Mouse (Mus musculus) T-helper 17 cell (primary cell): ENCODE results near the gene Gm17361.
"Not testable (repeated sequence)": the region's sequence is repeated elsewhere in the genome, so short reads cannot be mapped to it uniquely, and the experiment has no call there.

Experiments
- in situ Hi-C, 2 experiments: fragments of 300-600 bp; cut with MboI, MseI; formaldehyde crosslinking; loops; 1 replicate in 1 of 2; 2 replicates in 1 of 2; pipeline ENCODE4 v1.15.1; 2025; ENCODE audit warnings: high pct_unique_total_duplicates in 2 of 2

The Gm17361 gene

DNA sequence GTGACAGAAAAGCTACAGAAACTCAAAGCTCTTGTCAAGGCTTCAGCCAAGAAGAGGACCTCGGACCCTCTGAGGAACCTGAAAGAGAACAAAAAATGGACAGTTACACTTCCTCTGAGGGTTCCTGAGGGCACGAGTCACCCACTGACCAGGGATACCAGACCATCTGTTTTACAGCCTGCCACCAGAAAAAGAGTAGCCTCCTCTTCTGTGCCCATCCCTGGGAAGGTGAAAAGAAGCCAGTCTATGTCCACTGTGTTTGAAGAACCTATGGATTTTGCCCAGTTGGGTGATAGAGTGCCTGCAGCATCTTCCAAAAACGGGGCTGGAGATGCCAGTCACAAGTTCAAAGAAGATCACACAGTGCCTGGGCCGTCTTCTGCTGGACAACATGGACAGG is at the start of gene Gm17361:
TSS of gene Gm17361 (plus strand) at position 301 of the 400 bp plus-strand sequence.
- in situ Hi-C loops: not testable (repeated sequence)
